Mouse (Mus musculus) erythroid progenitor cell, adult 5-6 weeks (primary cell): ENCODE results near the gene Egfl7. TPM values are rescaled to one million over a fixed set of nuclear protein-coding genes. Genes with fewer than 3 reads are reported as not detected.
A peak's percentile ranks its signal among the peaks of the same experiment; 100 is the strongest.

Source experiments
- ATAC-seq: replicated peaks from 2 replicates; pipeline ENCODE4 v1.8.0; 2016; ENCODE audit warnings: moderate number of reproducible peaks, mild to moderate bottlenecking, moderate TSS enrichment, inconsistent platforms; ENCODE audit not compliant: poor library complexity, low FRiP score, severe bottlenecking
- total RNA-seq, 2 experiments: library from RNA; stranded (forward) in 1 of 2; stranded (reverse) in 1 of 2; fragments of 150-400 nt in 1 of 2; fragments of 186-747, 209-891 nt in 1 of 2; gene quantifications; 2 replicates each; pipeline versions ENCODE4 v1.2.3 to v1.2.4; 2015 to 2017; ENCODE audit warnings: low replicate concordance in 2 of 2

The Egfl7 gene
- total RNA-seq, 2 experiments from 2014 or later, result 3.8 to 7.2 TPM

GRCm38 (mm10) chr2:26634629-26635488, 55.0 kb downstream of the Egfl7 start:
- no peak for ATAC-seq

- ATAC-seq, result no peak
Measured at GRCm38 (mm10) chr2:26635489-26636324, 55.9 kb downstream of the Egfl7 start.

GRCm38 (mm10) chr2:26636325-26636635, 56.5 kb downstream of the Egfl7 start:
- no peak for ATAC-seq

- ATAC-seq, result no peak
Measured at GRCm38 (mm10) chr2:26637316-26637932, 57.6 kb downstream of the Egfl7 start.

- ATAC-seq, result no peak
Measured at GRCm38 (mm10) chr2:26638039-26638438, 58.2 kb downstream of the Egfl7 start.

GRCm38 (mm10) chr2:26638572-26638971, 58.8 kb downstream of the Egfl7 start:
- no peak for ATAC-seq

- 0 out of 2 replicates have a peak, but pooled peaks have one; percentile 48 for ATAC-seq
Measured at GRCm38 (mm10) chr2:26639083-26639482, 59.3 kb downstream of the Egfl7 start.

GRCm38 (mm10) chr2:26639838-26640830, 60.3 kb downstream of the Egfl7 start:
- peak; percentile 81 for ATAC-seq

GRCm38 (mm10) chr2:26641006-26641647, 61.3 kb downstream of the Egfl7 start:
- ATAC-seq, result no peak

Other genes with a start within 250 kb of the Egfl7 start
- 0.72 and 0.84 TPM in 2 replicates for gene Dnlz, start 227.9 kb upstream of the Egfl7 start, total RNA-seq (2015; ENCODE audit: low replicate concordance)
- 1.8 and 2.7 TPM in 2 replicates for gene Dnlz, start 227.9 kb upstream of the Egfl7 start, total RNA-seq (2017; ENCODE audit: low replicate concordance)
- 10.9 TPM in 1 of 2 replicates, not detected in the other for gene Card9, start 219.1 kb upstream of the Egfl7 start, total RNA-seq (2015; ENCODE audit: low replicate concordance)
- 11.3 and 16.9 TPM in 2 replicates for gene Card9, start 219.1 kb upstream of the Egfl7 start, total RNA-seq (2017; ENCODE audit: low replicate concordance)
- gene Snapc4, start 199.4 kb upstream of the Egfl7 start, total RNA-seq (2015; ENCODE audit: low replicate concordance), result 1.3 and 3.2 TPM in 2 replicates
- 10.5 and 13.2 TPM in 2 replicates for gene Snapc4, start 199.4 kb upstream of the Egfl7 start, total RNA-seq (2017; ENCODE audit: low replicate concordance)
- 35.7 and 40.7 TPM in 2 replicates for gene Entr1, start 190.7 kb upstream of the Egfl7 start, total RNA-seq (2015; ENCODE audit: low replicate concordance)
- 43.7 and 51.0 TPM in 2 replicates for gene Entr1, start 190.7 kb upstream of the Egfl7 start, total RNA-seq (2017; ENCODE audit: low replicate concordance)
- gene Pmpca, start 190.7 kb upstream of the Egfl7 start, total RNA-seq (2015; ENCODE audit: low replicate concordance), result 18.9 and 35.7 TPM in 2 replicates
- 28.9 and 34.4 TPM in 2 replicates for gene Pmpca, start 190.7 kb upstream of the Egfl7 start, total RNA-seq (2017; ENCODE audit: low replicate concordance)
- gene Inpp5e, start 170.8 kb upstream of the Egfl7 start, total RNA-seq (2015; ENCODE audit: low replicate concordance), result 13.7 and 22.2 TPM in 2 replicates
- gene Inpp5e, start 170.8 kb upstream of the Egfl7 start, total RNA-seq (2017; ENCODE audit: low replicate concordance), result 12.3 and 26.5 TPM in 2 replicates
- gene Sec16a, start 134.8 kb upstream of the Egfl7 start, total RNA-seq (2015; ENCODE audit: low replicate concordance), result 13.0 TPM in 2 replicates
- gene Sec16a, start 134.8 kb upstream of the Egfl7 start, total RNA-seq (2017; ENCODE audit: low replicate concordance), result 7.3 and 15.7 TPM in 2 replicates
- gene Notch1, start 63.4 kb upstream of the Egfl7 start, total RNA-seq (2015; ENCODE audit: low replicate concordance), result 5.4 and 9.0 TPM in 2 replicates
- gene Notch1, start 63.4 kb upstream of the Egfl7 start, total RNA-seq (2017; ENCODE audit: low replicate concordance), result 1.5 and 6.0 TPM in 2 replicates
- gene Gm20532, start 6.6 kb downstream of the Egfl7 start, total RNA-seq (2015; ENCODE audit: low replicate concordance), result not detected in 2 replicates
- gene Gm20532, start 6.6 kb downstream of the Egfl7 start, total RNA-seq (2017; ENCODE audit: low replicate concordance), result 1.9 TPM in 1 of 2 replicates, not detected in the other
- 12.2 and 12.6 TPM in 2 replicates for gene Agpat2, start 24.4 kb downstream of the Egfl7 start, total RNA-seq (2015; ENCODE audit: low replicate concordance)
- gene Agpat2, start 24.4 kb downstream of the Egfl7 start, total RNA-seq (2017; ENCODE audit: low replicate concordance), result 6.2 and 12.0 TPM in 2 replicates
- not detected in 2 replicates for gene Fam69b, start 48.4 kb downstream of the Egfl7 start, total RNA-seq (2015; ENCODE audit: low replicate concordance)
- not detected in 2 replicates for gene Fam69b, start 48.4 kb downstream of the Egfl7 start, total RNA-seq (2017; ENCODE audit: low replicate concordance)
- not detected in 2 replicates for gene Lcn4, start 91.3 kb downstream of the Egfl7 start, total RNA-seq (2015; ENCODE audit: low replicate concordance)
- gene Lcn4, start 91.3 kb downstream of the Egfl7 start, total RNA-seq (2017; ENCODE audit: low replicate concordance), result not detected in 2 replicates